Mouse (Mus musculus) MEL (cell line): ENCODE data around the gene Saa3.

Source experiments
- CHD1 ChIP-seq: IDR thresholded peaks from 2 replicates; pipeline ENCODE4 v1.6.1; 2012; ENCODE audit warnings: low read depth, mild to moderate bottlenecking, inconsistent platforms, low read length, improper control_type of control experiment
- EP300 ChIP-seq, 2 experiments: IDR thresholded peaks; 2 replicates each; pipeline ENCODE4 v1.6.1; 2011; ENCODE audit warnings: improper control_type of control experiment in 2 of 2, low read length in 2 of 2, low read depth in 1 of 2, mild to moderate bottlenecking in 1 of 2
- RCOR1 ChIP-seq: IDR thresholded peaks from 2 replicates; pipeline ENCODE4 v1.6.1; 2012; ENCODE audit warnings: low read depth, mild to moderate bottlenecking, inconsistent platforms, low read length, improper control_type of control experiment
- USF2 ChIP-seq, 2 experiments: IDR thresholded peaks; 2 replicates each; pipeline ENCODE4 v1.6.1; 2011 to 2012; ENCODE audit warnings: improper control_type of control experiment in 2 of 2, low read length in 2 of 2, borderline replicate concordance in 1 of 2, inconsistent platforms in 1 of 2, low read depth in 1 of 2, mild to moderate bottlenecking in 1 of 2; ENCODE audit not compliant: insufficient read depth in 1 of 2
- ZMIZ1 ChIP-seq: IDR thresholded peaks from 2 replicates; pipeline ENCODE4 v1.6.1; 2012; ENCODE audit warnings: low read depth, mild to moderate bottlenecking, inconsistent platforms, low read length, improper control_type of control experiment, moderate library complexity

DNA sequence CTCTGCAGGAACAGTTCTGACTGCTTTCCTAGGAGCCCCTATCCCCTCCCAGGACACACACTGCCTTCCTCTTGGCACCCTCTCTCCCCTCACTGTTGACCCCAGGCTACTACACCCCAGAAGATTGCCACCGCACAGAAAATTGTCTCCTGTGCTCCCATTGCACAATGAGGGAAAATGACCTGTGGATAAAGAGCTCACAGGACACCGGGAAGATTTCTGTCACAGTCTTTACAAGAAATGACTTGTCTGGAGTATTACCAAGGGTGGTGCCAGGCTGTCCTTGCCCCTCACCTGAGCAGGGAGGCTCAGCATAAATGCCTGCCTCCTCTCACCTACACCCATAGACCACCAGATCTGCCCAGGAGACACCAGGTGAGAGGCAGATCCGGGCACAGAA lies 36.0 kb upstream of the Saa3 start, which contains the start of gene Saa2:
- TF ChIP-seq ZMIZ1 = no peak
- TF ChIP-seq EP300 (IDR thresholded peaks at IDR 0.05; ENCODE audit: low read depth in 1 of 2, low read length in 2 of 2) = no peak
- no peak for TF ChIP-seq USF2 (IDR thresholded peaks at IDR 0.05; ENCODE audit: borderline replicate concordance in 1 of 2, insufficient read depth in 1 of 2, low read depth in 1 of 2, low read length in 2 of 2)
- no peak for TF ChIP-seq RCOR1
- no peak for TF ChIP-seq CHD1
